Mouse (Mus musculus): ENCODE results near the gene Pank2. TPM values are rescaled to one million over a fixed set of nuclear protein-coding genes. Genes with fewer than 3 reads are reported as not detected.
A peak's percentile ranks its signal among the peaks of the same experiment; 100 is the strongest.

Pank2 gene
- total RNA-seq (2012; rRNA removed), result 34.9 and 36.0 TPM in 2 replicates
- polyA plus RNA-seq (2012; ENCODE audit: insufficient read depth in 1 of 2, insufficient read length in 2 of 2, low read depth in 1 of 2, low replicate concordance in 2 of 2, missing spikeins in 1 of 2), result 100 to 1,000 TPM in 1 of 2 experiments, 10 to 100 TPM in 1; 71.8 to 275 TPM

DNA sequence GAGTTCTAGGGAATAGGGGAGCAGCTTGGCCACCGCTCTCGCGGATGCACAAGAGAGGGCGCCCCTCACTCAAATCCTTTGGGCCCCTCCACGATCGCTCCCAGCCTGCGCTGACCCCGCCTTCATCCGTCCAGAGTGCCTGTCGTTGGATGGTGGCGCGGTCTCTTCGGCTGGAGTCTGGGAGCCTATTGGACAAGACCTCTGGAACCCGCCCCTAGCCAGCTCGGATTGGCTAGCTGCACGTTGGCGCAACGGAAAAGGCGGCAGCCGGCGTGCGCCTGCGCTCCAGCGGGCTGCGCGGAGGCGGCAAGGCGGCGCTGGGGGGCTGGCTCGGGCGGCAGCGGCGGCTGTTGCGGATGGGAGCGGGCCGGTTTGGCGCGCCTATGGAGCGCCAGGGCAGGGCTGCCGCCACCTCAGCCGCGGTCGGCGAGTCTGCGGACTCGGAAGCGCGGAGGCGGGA, at the start of gene Pank2:
Gene Pank2 (plus strand): TSS at position 283 of the 460 bp plus-strand sequence.
- peak; percentile 98 for DNase-seq (ENCODE audit: low read depth, low spot score)
- peaks cover 26% of the 10 kb centered on the region for H3K79me2 ChIP-seq (ENCODE audit: control insufficient read depth, insufficient read depth, low read length, poor library complexity)
- no peaks in the 10 kb centered on the region for H3K9me3 ChIP-seq (replicated peaks; ENCODE audit: insufficient read depth, low read length)
- H3K27ac ChIP-seq (ENCODE audit: control insufficient read depth, low read depth, low read length), result peak within 1 kb of the TSS; percentile 95
- TF ChIP-seq USF2 (IDR thresholded peaks at IDR 0.05; ENCODE audit: borderline replicate concordance in 1 of 2, insufficient read depth in 1 of 2, low read depth in 1 of 2, low read length in 2 of 2) (no peak), MXI1 (IDR thresholded peaks at IDR 0.05; ENCODE audit: low read depth, low read length) (peak; percentile 38; the same call in 1 of the 2 replicates), BHLHE40 (IDR thresholded peaks at IDR 0.05; ENCODE audit: borderline replicate concordance, low read depth, low read length) (no peak), TCF12 (IDR thresholded peaks at IDR 0.05; ENCODE audit: low read depth, low read length) (peak; percentile 59; the same call in 1 of the 2 replicates), GATA1 (IDR thresholded peaks at IDR 0.05; ENCODE audit: low read depth, low read length) (no peak), TBP (IDR thresholded peaks at IDR 0.05; ENCODE audit: low read depth, low read length) (0 out of 2 replicates have a peak, but pooled peaks have one; percentile 59), ZC3H11A (IDR thresholded peaks at IDR 0.05; ENCODE audit: low read depth, low read length) (no peak), KAT2A (conservative IDR thresholded peaks at IDR 0.05; ENCODE audit: low read depth, low read length) (no peak; the same call in 1 of the 2 replicates), E2F4 (IDR thresholded peaks at IDR 0.05; ENCODE audit: borderline replicate concordance, low read depth, low read length) (0 out of 2 replicates have a peak, but pooled peaks have one; percentile 52), MYB (IDR thresholded peaks at IDR 0.05; ENCODE audit: low read depth, low read length) (no peak), NELFE (IDR thresholded peaks at IDR 0.05; ENCODE audit: low read depth, low read length) (peak; percentile 91), POLR2AphosphoS2 (IDR thresholded peaks at IDR 0.05; ENCODE audit: low read length) (peak; percentile 77; the same call in 1 of the 2 replicates), HCFC1 (IDR thresholded peaks at IDR 0.05; ENCODE audit: low read depth, low read length) (peak; percentile 80), EP300 (IDR thresholded peaks at IDR 0.05; ENCODE audit: low read depth in 1 of 2, low read length in 2 of 2) (no peak), ZKSCAN1 (IDR thresholded peaks at IDR 0.05; ENCODE audit: low read depth, low read length) (no peak), ZMIZ1 (IDR thresholded peaks at IDR 0.05; ENCODE audit: low read depth, low read length) (peak; percentile 88; the same call in 1 of the 2 replicates), MAFK (IDR thresholded peaks at IDR 0.05; ENCODE audit: borderline replicate concordance, low read depth, low read length) (no peak), TAL1 (IDR thresholded peaks at IDR 0.05; ENCODE audit: low read length) (no peak), UBTF (IDR thresholded peaks at IDR 0.05; ENCODE audit: borderline replicate concordance, insufficient read depth, low read depth, low read length) (no peak), CHD2 (IDR thresholded peaks at IDR 0.05; ENCODE audit: low read length) (peak; percentile 44; the same call in 1 of the 2 replicates), MAZ (IDR thresholded peaks at IDR 0.05; ENCODE audit: low read depth, low read length) (0 out of 2 replicates have a peak, but pooled peaks have one; percentile 50), USF1 (IDR thresholded peaks at IDR 0.05; ENCODE audit: low read depth, low read length) (no peak), NRF1 (IDR thresholded peaks at IDR 0.05; ENCODE audit: insufficient read depth, low read depth, low read length, poor library complexity, severe bottlenecking) (peak; percentile 90), SMC3 (IDR thresholded peaks at IDR 0.05; ENCODE audit: low read depth, low read length) (no peak), POLR2A (IDR thresholded peaks at IDR 0.05; ENCODE audit: control insufficient read depth in 1 of 2, insufficient read depth in 1 of 2, low read depth in 1 of 2, low read length in 2 of 2, poor library complexity in 1 of 2) (peak; percentile 88 to 95)
- H3K4me1 ChIP-seq (ENCODE audit: control insufficient read depth in 1 of 2, insufficient read depth in 2 of 2, low read length in 2 of 2), result peaks cover 12 to 40% of the 10 kb centered on the region in 2 experiments
- no peaks in the 10 kb centered on the region for H3K27me3 ChIP-seq (ENCODE audit: control insufficient read depth in 1 of 2, insufficient read depth in 2 of 2, low read length in 2 of 2)
- H3K9ac ChIP-seq (ENCODE audit: control insufficient read depth, low read depth, low read length, poor library complexity, severe bottlenecking), result peak within 1 kb of the TSS; percentile 98
- H3K36me3 ChIP-seq (ENCODE audit: control insufficient read depth in 1 of 2, insufficient read depth in 2 of 2, low read length in 2 of 2), result peaks cover 0 to 35% of the 10 kb centered on the region in 2 experiments; a peak in 2 of 4 replicates
- peak within 1 kb of the TSS; percentile 77 to 90 for H3K4me3 ChIP-seq (ENCODE audit: control insufficient read depth in 1 of 2, insufficient read depth in 1 of 2, low read depth in 2 of 2, low read length in 2 of 2)
